Mouse (Mus musculus) cerebellum, adult 11 months (tissue): Measurements from ENCODE around the gene Defb46.

Experiments
- DNase-seq: peaks from one replicate; pipeline ENCODE4 v3.0.0; 2022

Defb46 gene

GRCm38 (mm10) chr8:19239616-19240015, at the start of gene Defb46:
Gene Defb46 (plus strand): TSS chr8:19239916.
- DNase-seq = no peak

DNA sequence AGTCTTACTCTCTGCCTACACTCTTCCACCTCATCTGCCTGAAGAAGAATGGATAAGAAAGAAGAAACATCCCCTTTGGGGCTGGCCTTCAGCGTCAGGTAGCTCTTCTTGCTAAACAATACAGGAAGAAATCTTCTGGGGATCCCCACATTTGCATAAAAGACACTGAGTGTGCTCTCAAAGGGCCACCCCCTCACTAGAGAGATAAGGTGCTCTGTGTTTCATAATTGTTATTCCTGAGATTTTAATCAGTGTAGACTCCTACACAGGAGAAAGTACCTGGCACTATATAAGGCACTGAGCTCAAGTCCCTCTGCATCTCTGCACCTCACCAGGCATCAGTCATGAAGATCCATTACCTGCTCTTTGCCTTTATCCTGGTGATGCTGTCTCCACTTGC, 14.6 kb upstream of the Defb46 start, which contains the start of gene Defb6:
Gene Defb6 (plus strand): TSS at position 318 of the 400 bp plus-strand sequence.
- no peak for DNase-seq

DNA sequence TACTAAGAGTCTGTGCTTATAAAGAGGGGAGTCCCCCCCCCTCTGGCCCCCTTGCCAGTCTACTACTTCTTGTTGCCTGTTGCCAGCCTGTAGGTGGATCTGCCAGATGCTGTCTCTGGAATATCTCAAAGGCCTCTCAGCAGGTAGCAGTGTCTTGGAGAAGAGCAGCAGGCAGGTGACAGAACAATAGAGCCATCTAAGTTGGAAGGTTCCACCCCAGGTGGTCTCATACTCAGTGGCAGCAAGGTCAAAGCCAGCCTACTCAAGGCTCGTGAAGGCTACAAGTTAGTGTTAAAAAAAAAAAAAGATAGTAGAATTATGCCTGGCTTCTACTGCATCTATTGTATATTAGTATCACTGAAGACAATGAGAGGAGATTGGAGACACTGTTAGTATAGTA, 1.6 kb upstream of the Defb46 start:
- DNase-seq = no peak

DNA sequence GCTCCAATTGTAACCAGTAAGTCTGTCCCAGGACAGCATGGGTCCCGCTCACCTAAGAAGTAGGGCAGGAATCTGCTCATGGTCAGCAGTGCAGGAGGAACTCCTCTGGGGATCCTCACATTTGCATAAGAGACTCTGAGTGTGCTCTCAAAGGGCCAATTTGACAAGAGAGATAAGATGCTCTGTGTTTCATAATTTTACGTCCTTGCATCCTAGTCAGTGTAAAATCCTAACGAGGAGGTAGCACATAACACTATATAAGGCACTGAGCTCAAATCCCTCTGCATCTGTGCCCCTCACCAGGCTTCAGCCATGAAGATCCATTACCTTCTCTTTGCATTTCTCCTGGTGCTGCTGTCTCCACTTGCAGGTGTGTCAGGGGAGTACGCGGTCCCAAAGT, 7.6 kb downstream of the Defb46 start, which contains the start of gene Defb5:
Gene Defb5 (plus strand): TSS at position 301 of the 400 bp plus-strand sequence.
- DNase-seq = no peak

GRCm38 (mm10) chr8:19258136-19258535, 18.4 kb downstream of the Defb46 start:
- DNase-seq = no peak

GRCm38 (mm10) chr8:19259667-19260066, 20.0 kb downstream of the Defb46 start:
- DNase-seq = no peak
